ENCODE assay signal across 12 mouse cellular contexts in genomic region chr5:114640809-114641208, GRCm38 (mm10).
"Had no signal": no experiment of that assay in that cellular context is flagged by ENCODE, and none has a peak within 500 bp of the region (broad histone marks: within the 10 kb centered on the region; RNA-seq: fewer than 3 reads in every experiment).

No protein-coding gene starts in this region.

- DNase-seq: retina, postnatal 1 day; right cerebral cortex, adult 18-20 months; right cerebral cortex, postnatal 14 days; right cerebral cortex, postnatal 25 days; right cerebral cortex, postnatal 4 days; spleen, adult 18-20 months; thymus, adult 18-20 months; thymus, adult 2 months; thymus, postnatal 14 days; thymus, postnatal 25 days; thymus, postnatal 36 days; thymus, postnatal 4 days had no signal
